Mouse (Mus musculus) hindbrain, embryonic 11.5 days (tissue): Measurements from ENCODE around the gene Cisd2. TPM values are rescaled to one million over a fixed set of nuclear protein-coding genes. Genes with fewer than 3 reads are reported as not detected.

Source experiments
- ATAC-seq: fragments of 200-750 bp; cut with Nextera tagmentation; 2 replicates; pipeline ENCODE4 v1.8.0; 2017; ENCODE audit warnings: mild to moderate bottlenecking, moderate TSS enrichment, moderate library complexity; ENCODE audit not compliant: low FRiP score
- DNase-seq: peaks from one replicate; pipeline ENCODE4 v3.0.0-alpha.2; 2015; ENCODE audit warnings: low spot score
- H3K27ac ChIP-seq: fragments of 300-500 bp; sonication (generic); 2 replicates; pipeline ENCODE4 v1.5.1; 2014; ENCODE audit warnings: mild to moderate bottlenecking, low read depth, low read length
- H3K27me3 ChIP-seq: fragments of 300-500 bp; sonication (generic); 2 replicates; pipeline ENCODE4 v1.6.1; 2014; ENCODE audit warnings: mild to moderate bottlenecking, low read length, moderate library complexity, mixed read lengths; ENCODE audit not compliant: control insufficient read depth, insufficient read depth
- H3K36me3 ChIP-seq: fragments of 300-500 bp; sonication (generic); 2 replicates; pipeline ENCODE4 v1.6.1; 2014; ENCODE audit warnings: mild to moderate bottlenecking, low read length, moderate library complexity, mixed read lengths; ENCODE audit not compliant: control insufficient read depth, insufficient read depth
- H3K4me1 ChIP-seq: fragments of 300-500 bp; sonication (generic); replicated peaks from 2 replicates; pipeline ENCODE4 v1.6.1; 2014; ENCODE audit warnings: low read length, mixed read lengths; ENCODE audit not compliant: control insufficient read depth, insufficient read depth
- H3K4me2 ChIP-seq: fragments of 300-500 bp; sonication (generic); replicated peaks from 2 replicates; pipeline ENCODE4 v1.6.1; 2014; ENCODE audit warnings: mild to moderate bottlenecking, low read depth, low read length
- H3K4me3 ChIP-seq: fragments of 300-500 bp; sonication (generic); 2 replicates; pipeline ENCODE4 v1.5.1; 2014; ENCODE audit warnings: low read depth, low read length
- H3K9ac ChIP-seq: fragments of 300-500 bp; sonication (generic); 2 replicates; pipeline ENCODE4 v1.6.1; 2014; ENCODE audit warnings: low read depth, low read length
- H3K9me3 ChIP-seq: fragments of 300-500 bp; sonication (generic); 2 replicates; pipeline ENCODE4 v1.6.1; 2016; ENCODE audit warnings: low read length; ENCODE audit not compliant: control insufficient read depth
- WGBS: fragments of 180-500 bp; shearing (Covaris S2); extraction: QIAGEN DNeasy Blood & Tissue Kit; methylation state at CpG from one replicate; pipeline ENCODE4 v1.1.7; 2014; 5-methylcytosine and 5-hydroxymethylcytosine counted together
- polyA plus RNA-seq: library from polyadenylated mRNA; unstranded; fragments of >200 nt; fragmentation: Nextera tagmentation; extraction: Ambion mirVana; gene quantifications from 2 replicates; pipeline ENCODE4 v1.2.1, GENCODE M21; 2014

The Cisd2 gene
- polyA plus RNA-seq, 1 experiment from 2014 or later = 92.3 TPM

DNA sequence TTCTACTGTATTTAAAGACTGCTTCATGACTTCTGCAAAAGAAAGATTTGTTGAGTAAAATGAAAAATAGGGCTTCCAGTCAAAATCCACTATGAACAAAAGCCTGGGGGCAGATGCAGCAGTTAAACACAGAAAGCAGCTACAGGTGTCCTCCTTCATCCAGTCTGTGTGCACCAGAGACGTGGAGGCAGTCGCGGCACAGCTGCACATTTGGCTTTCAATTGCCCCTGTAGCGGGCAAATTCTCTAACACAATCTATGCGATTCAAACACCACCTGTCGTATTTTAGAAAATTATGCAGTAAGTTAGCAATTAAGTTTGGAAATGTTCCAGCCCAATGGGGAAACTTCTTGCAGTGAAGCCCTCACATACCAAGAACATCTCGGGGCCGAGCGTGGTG, 20.5 kb downstream of the Cisd2 start:
- no peaks in the 10 kb centered on the region for H3K9me3 ChIP-seq
- H3K36me3 ChIP-seq = no peaks in the 10 kb centered on the region
- H3K4me2 ChIP-seq = no peak overlapping the region
- no peak overlapping the region for H3K27ac ChIP-seq
- H3K9ac ChIP-seq = no peak overlapping the region
- no peak for ATAC-seq
- no peaks in the 10 kb centered on the region for H3K4me1 ChIP-seq
- DNase-seq = no peak
- H3K4me3 ChIP-seq = no peak overlapping the region
- H3K27me3 ChIP-seq = no peaks in the 10 kb centered on the region
- 91% methylated on average over 9 of the region's 9 CpGs for WGBS

DNA sequence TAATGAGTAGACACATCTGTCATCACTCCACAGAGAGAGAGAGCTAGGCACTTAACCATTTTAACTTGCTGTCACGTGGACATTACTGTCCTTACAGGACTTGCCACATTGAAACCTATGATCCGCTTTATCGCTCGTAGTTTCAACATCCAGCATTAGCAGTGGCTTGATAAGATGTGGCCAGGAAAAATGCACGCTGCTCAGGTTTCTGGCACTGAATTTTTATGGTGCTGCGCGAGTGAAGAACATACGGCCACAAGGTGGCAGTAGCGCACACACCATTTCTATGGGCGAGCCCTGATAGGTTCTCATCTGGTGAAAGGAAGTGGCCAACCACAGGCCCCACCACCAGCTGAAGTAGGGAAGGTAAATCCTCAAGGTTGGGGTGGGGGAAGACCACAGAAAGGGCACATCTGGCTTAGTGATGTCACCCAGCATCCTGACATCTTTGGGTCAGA, 21.5 kb downstream of the Cisd2 start:
- H3K27ac ChIP-seq = no peak overlapping the region
- no peaks in the 10 kb centered on the region for H3K4me1 ChIP-seq
- H3K36me3 ChIP-seq = no peaks in the 10 kb centered on the region
- no peaks in the 10 kb centered on the region for H3K27me3 ChIP-seq
- H3K4me2 ChIP-seq = no peak overlapping the region
- no peak overlapping the region for H3K4me3 ChIP-seq
- WGBS = 16% methylated on average over 10 of the region's 10 CpGs
- no peaks in the 10 kb centered on the region for H3K9me3 ChIP-seq
- DNase-seq = peak; percentile 91
- ATAC-seq = peak; percentile 78
- H3K9ac ChIP-seq = no peak overlapping the region

DNA sequence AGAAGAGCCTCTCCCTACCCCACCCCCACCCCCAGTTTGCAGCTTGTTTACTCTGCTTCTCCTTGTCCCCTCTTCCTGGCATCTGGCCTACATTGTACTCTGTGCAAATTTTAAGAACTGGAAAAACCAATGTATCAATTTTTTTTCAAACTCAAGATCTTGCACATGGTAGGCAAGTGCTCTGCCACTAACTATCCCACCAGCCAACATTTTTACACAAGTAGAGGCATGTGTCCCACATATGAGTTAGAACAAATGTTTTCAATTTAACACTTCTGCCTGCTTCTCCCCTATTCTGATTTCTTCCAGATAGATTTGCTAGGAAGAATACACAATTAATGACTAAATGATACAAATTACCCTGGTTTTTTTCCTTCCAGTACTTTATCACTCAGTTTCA, 26.6 kb downstream of the Cisd2 start:
- no peaks in the 10 kb centered on the region for H3K9me3 ChIP-seq
- H3K4me2 ChIP-seq = no peak overlapping the region
- H3K36me3 ChIP-seq = no peaks in the 10 kb centered on the region
- no peak overlapping the region for H3K27ac ChIP-seq
- no peak overlapping the region for H3K4me3 ChIP-seq
- DNase-seq (no peak), ATAC-seq (no peak)
- H3K27me3 ChIP-seq = no peaks in the 10 kb centered on the region
- H3K9ac ChIP-seq = no peak overlapping the region
- no peaks in the 10 kb centered on the region for H3K4me1 ChIP-seq

DNA sequence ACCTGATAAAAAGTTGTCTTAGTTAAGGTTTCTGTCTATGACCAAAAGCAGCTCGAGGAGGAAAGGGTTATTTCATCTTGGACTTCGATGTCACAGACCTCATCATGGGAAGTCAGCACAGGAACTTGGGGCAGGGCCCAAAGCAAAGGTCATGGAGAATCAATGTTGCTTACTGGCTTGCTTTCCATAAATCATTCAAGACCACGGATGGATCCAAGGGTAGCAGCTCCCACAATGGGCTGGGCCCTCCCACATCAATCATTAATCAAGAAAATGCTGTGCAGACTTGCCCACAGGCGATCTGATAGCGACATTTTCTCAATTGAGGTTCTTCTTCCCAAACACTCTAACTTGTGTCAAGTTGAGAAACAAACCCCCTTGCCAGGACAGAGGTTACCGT, 27.6 kb downstream of the Cisd2 start:
- no peak for ATAC-seq
- no peak overlapping the region for H3K27ac ChIP-seq
- H3K9ac ChIP-seq = no peak overlapping the region
- H3K9me3 ChIP-seq = no peaks in the 10 kb centered on the region
- no peaks in the 10 kb centered on the region for H3K4me1 ChIP-seq
- H3K36me3 ChIP-seq = no peaks in the 10 kb centered on the region
- WGBS = 47% methylated on average over 6 of the region's 6 CpGs
- H3K4me2 ChIP-seq = no peak overlapping the region
- H3K4me3 ChIP-seq = no peak overlapping the region
- DNase-seq = peak; percentile 9
- H3K27me3 ChIP-seq = no peaks in the 10 kb centered on the region

DNA sequence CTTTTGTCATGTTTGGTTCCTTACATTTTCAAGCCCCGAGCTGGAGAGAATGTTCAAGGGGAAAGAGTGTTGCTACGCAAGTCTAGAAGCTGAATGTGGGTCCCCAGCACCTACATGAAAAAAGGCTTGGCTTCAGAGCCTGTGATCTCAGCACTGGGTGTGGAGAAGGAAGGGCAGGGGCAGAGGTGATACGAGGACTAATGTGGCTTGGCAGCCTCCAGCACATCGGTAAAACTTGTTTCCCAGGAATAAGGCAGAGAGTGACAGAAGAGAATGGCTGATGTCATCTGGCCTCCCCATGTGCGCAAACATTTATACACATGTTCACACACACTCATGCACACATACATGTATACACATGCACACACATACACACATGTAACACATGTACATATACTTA, 28.6 kb downstream of the Cisd2 start:
- 81% methylated on average over 5 of the region's 5 CpGs for WGBS
- H3K4me1 ChIP-seq = no peaks in the 10 kb centered on the region
- no peaks in the 10 kb centered on the region for H3K27me3 ChIP-seq
- H3K27ac ChIP-seq = no peak overlapping the region
- no peak for ATAC-seq
- no peak overlapping the region for H3K9ac ChIP-seq
- no peak overlapping the region for H3K4me3 ChIP-seq
- DNase-seq = no peak
- H3K4me2 ChIP-seq = no peak overlapping the region
- H3K9me3 ChIP-seq = no peaks in the 10 kb centered on the region
- no peaks in the 10 kb centered on the region for H3K36me3 ChIP-seq

DNA sequence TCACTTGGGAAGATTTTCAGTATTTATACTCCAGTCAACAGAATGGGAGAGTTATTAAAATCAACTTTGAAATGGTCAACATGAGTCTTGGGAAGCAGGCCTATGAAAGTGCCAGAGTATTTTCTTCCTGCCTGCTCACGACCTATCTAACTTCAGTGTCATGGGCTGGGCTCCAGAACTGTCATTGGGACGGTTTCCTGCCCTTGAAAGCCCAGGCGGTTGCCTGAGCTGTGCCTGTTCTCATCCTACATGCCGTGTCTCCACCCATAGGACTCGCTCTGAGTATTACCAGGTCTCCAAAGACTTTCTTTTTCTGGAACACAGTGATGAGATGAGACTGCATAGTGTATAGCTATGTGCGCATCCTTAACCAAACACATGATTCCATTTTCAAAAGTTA, 30.5 kb downstream of the Cisd2 start:
- DNase-seq (no peak), ATAC-seq (no peak)
- 80% methylated on average over 6 of the region's 6 CpGs for WGBS
- H3K4me2 ChIP-seq = no peak overlapping the region
- H3K9me3 ChIP-seq = no peaks in the 10 kb centered on the region
- H3K36me3 ChIP-seq = no peaks in the 10 kb centered on the region
- no peak overlapping the region for H3K9ac ChIP-seq
- H3K27ac ChIP-seq = no peak overlapping the region
- H3K4me3 ChIP-seq = no peak overlapping the region
- H3K4me1 ChIP-seq = no peaks in the 10 kb centered on the region
- H3K27me3 ChIP-seq = no peaks in the 10 kb centered on the region

DNA sequence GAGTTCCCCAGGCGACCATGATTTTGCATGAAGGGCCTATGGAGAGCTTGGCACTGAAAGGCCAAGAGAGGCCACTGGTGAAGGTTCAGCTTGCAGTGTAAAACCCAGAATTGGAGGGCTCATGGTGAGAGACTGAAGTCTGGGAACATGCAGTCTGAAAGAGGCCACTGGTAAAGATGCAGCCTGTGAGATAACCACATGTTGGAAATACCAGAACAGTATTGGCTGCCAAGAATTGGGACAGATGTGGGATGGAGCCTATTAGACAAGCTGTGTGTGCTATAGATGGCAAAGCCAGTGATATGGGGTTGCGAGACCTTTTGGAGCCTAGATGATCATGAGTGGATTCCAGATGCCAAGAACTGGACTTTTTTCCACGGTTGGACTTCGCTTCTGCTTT, 43.9 kb downstream of the Cisd2 start:
- Histone ChIP-seq H3K9ac (no peak overlapping the region), H3K4me1 (no peaks in the 10 kb centered on the region), H3K36me3 (no peaks in the 10 kb centered on the region), H3K27me3 (no peaks in the 10 kb centered on the region), H3K27ac (no peak overlapping the region), H3K4me3 (no peak overlapping the region), H3K9me3 (no peaks in the 10 kb centered on the region), H3K4me2 (no peak overlapping the region)
- 96% methylated on average over 4 of the region's 4 CpGs for WGBS
- no peak for ATAC-seq
- no peak for DNase-seq

DNA sequence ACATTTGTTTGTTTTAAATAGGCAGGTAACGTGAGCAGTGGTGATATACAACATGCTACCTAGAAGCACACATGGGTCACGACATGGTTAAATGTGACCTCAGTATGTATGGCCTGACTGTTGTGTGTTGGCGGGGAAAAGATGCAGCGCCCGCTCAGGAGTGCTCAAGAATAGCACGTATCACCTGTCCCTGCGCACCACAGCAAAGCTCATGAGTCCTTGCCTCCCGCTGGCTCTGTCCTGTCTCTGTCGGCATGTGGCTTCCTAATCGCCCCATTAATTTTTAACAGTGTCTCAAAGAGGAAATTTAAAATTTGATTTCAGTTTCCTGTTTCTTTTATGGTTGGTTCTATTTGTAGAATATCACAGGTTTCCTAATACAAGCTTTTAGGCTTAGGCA, 46.3 kb downstream of the Cisd2 start:
- Histone ChIP-seq H3K9me3 (no peaks in the 10 kb centered on the region), H3K27me3 (no peaks in the 10 kb centered on the region), H3K4me2 (no peak overlapping the region), H3K9ac (no peak overlapping the region), H3K4me1 (no peaks in the 10 kb centered on the region), H3K4me3 (no peak overlapping the region), H3K27ac (no peak overlapping the region), H3K36me3 (no peaks in the 10 kb centered on the region)
- 87% methylated on average over 10 of the region's 10 CpGs for WGBS
- DNase-seq (no peak), ATAC-seq (no peak)

DNA sequence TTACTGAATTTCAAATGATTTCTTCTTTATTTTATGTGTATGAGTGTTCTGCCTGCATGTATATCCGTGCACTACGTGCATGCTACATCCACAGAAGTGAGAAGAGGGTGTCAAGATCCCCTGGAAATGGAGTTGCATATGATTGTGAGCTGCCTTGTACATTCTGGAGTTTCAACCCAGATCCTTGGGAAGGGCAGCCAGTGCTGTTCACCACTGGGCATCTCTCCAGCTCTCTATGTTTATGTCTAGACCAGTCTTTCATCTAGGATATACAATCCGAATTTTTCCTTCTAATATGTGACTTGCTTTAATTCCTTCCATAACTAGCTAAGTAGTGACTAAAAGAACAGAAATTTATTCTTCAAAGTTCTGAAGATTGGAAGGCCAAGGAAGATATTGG, 47.9 kb downstream of the Cisd2 start:
- DNase-seq (no peak), ATAC-seq (no peak)
- Histone ChIP-seq H3K9me3 (no peaks in the 10 kb centered on the region), H3K4me3 (no peak overlapping the region), H3K9ac (no peak overlapping the region), H3K4me1 (no peaks in the 10 kb centered on the region), H3K27ac (no peak overlapping the region), H3K36me3 (no peaks in the 10 kb centered on the region), H3K27me3 (no peaks in the 10 kb centered on the region), H3K4me2 (no peak overlapping the region)
- 80% methylated on average over 3 of the region's 3 CpGs for WGBS
